Mouse (Mus musculus) ES-E14 (cell line): Measurements from ENCODE around the gene Clip1.

Source experiments
- CHD2 ChIP-seq: IDR thresholded peaks from 2 replicates; pipeline ENCODE4 v1.6.1; 2014; ENCODE audit warnings: mild to moderate bottlenecking, low read depth, low read length, inconsistent platforms
- HCFC1 ChIP-seq: IDR thresholded peaks from 2 replicates; pipeline ENCODE4 v1.6.1; 2012; ENCODE audit warnings: low read length, inconsistent platforms, borderline replicate concordance; ENCODE audit not compliant: insufficient read depth
- ZNF384 ChIP-seq: IDR thresholded peaks from 2 replicates; pipeline ENCODE4 v1.6.1; 2012; ENCODE audit warnings: low read depth, low read length, inconsistent platforms

DNA sequence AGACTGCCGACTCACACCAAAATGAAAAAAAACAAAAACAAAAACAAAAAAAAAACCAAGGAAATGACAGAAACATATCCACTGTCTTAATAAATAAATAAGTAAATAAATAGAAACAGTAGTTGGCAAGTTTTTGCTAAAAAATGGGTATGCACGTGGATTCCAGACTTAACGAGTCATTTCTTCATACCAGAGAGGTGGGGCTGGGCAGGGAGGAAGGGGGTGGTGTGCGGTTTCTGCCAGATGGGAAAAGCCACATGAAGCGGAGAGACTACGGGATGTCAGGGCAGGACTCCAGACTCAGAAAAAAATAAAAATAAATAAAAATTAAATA, 1.4 kb downstream of the Clip1 start:
- TF ChIP-seq ZNF384 = no peak
- TF ChIP-seq HCFC1 = no peak
- TF ChIP-seq CHD2 = no peak
